Mouse (Mus musculus): ENCODE data around the gene 1600012H06Rik. TPM values are rescaled to one million over a fixed set of nuclear protein-coding genes. Genes with fewer than 3 reads are reported as not detected.
"Not testable (repeated sequence)": the region's sequence is repeated elsewhere in the genome, so short reads cannot be mapped to it uniquely, and the experiment has no call there.

The 1600012H06Rik gene
- polyA plus RNA-seq, 1 experiment from 2014 or later, result 29.2 TPM

DNA sequence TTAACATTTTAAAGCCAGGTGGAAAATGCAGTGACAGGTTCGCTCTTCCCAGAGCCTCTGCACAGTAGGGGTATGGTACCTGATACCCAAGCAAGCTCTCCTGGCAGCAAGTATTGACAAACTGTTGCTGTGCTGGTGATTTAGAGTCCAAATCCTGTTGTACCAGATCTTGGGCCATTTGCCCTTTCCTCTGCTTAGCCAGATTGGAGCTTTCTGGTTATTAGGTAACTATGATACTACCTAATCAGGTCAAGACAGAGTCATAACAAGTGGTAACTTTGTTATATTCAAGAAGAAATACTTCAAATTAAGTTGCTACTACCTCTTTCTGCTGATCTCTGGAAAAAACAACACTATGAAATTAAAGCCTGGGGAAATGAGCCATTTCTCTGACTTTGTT is 1.6 kb downstream of the 1600012H06Rik start:
- Histone ChIP-seq H3K9ac (no peak overlapping the region), H3K9me3 (no peaks in the 10 kb centered on the region), H3K27ac (replicated peaks) (no peak overlapping the region), H3K36me3 (peaks cover 42% of the 10 kb centered on the region), H3K4me1 (peaks cover 26% of the 10 kb centered on the region), H3K4me2 (peak overlapping the region; percentile 90), H3K27me3 (replicated peaks) (no peaks in the 10 kb centered on the region), H3K4me3 (peak overlapping the region; percentile 76; the same call in 1 of the 2 replicates)
- ATAC-seq (ENCODE audit: extremely low read depth, insufficient number of reproducible peaks, low FRiP score, low TSS enrichment), result no peak
- WGBS, result 81% methylated on average over 1 of the region's 1 CpGs

- Histone ChIP-seq H3K9ac (no peak overlapping the region), H3K9me3 (no peaks in the 10 kb centered on the region), H3K4me1 (peaks cover 12% of the 10 kb centered on the region), H3K4me2 (no peak overlapping the region), H3K27ac (replicated peaks) (no peak overlapping the region), H3K27me3 (replicated peaks) (no peaks in the 10 kb centered on the region), H3K4me3 (no peak overlapping the region), H3K36me3 (peaks cover 86% of the 10 kb centered on the region)
- 83% methylated on average over 7 of the region's 7 CpGs for WGBS
- ATAC-seq (ENCODE audit: extremely low read depth, insufficient number of reproducible peaks, low FRiP score, low TSS enrichment), result no peak
Observed at GRCm38 (mm10) chr17:14949161-14949827, 6.3 kb downstream of the 1600012H06Rik start.

GRCm38 (mm10) chr17:14953452-14953851 is 10.5 kb downstream of the 1600012H06Rik start:
- ATAC-seq (ENCODE audit: extremely low read depth, insufficient number of reproducible peaks, low FRiP score, low TSS enrichment), result no peak
- H3K36me3 ChIP-seq, result peaks cover 69% of the 10 kb centered on the region
- no peak overlapping the region for H3K4me3 ChIP-seq
- H3K27ac ChIP-seq (replicated peaks), result no peak overlapping the region
- H3K9me3 ChIP-seq, result no peaks in the 10 kb centered on the region
- 81% methylated on average over 8 of the region's 8 CpGs for WGBS
- H3K9ac ChIP-seq, result no peak overlapping the region
- no peak overlapping the region for H3K4me2 ChIP-seq
- H3K4me1 ChIP-seq, result no peaks in the 10 kb centered on the region
- no peaks in the 10 kb centered on the region for H3K27me3 ChIP-seq (replicated peaks)

- H3K27me3 ChIP-seq (replicated peaks), result no peaks in the 10 kb centered on the region
- no peak overlapping the region for H3K9ac ChIP-seq
- H3K27ac ChIP-seq (replicated peaks), result no peak overlapping the region
- ATAC-seq (ENCODE audit: extremely low read depth, insufficient number of reproducible peaks, low FRiP score, low TSS enrichment), result no peak
- 83% methylated on average over 5 of the region's 5 CpGs for WGBS
- peaks cover 14% of the 10 kb centered on the region for H3K4me1 ChIP-seq
- H3K36me3 ChIP-seq, result peaks cover 24% of the 10 kb centered on the region
- H3K4me3 ChIP-seq, result no peak overlapping the region
- no peak overlapping the region for H3K4me2 ChIP-seq
- no peaks in the 10 kb centered on the region for H3K9me3 ChIP-seq
Observed at GRCm38 (mm10) chr17:14958686-14959327, 15.8 kb downstream of the 1600012H06Rik start.

GRCm38 (mm10) chr17:14959979-14960378 is 17.0 kb downstream of the 1600012H06Rik start:
- Histone ChIP-seq H3K27ac (replicated peaks) (no peak overlapping the region), H3K27me3 (replicated peaks) (no peaks in the 10 kb centered on the region), H3K4me2 (peak overlapping the region; percentile 95), H3K9ac (peak overlapping the region; percentile 73), H3K4me1 (peaks cover 14% of the 10 kb centered on the region), H3K9me3 (no peaks in the 10 kb centered on the region), H3K4me3 (peak overlapping the region; percentile 76), H3K36me3 (peaks cover 14% of the 10 kb centered on the region)
- ATAC-seq (ENCODE audit: extremely low read depth, insufficient number of reproducible peaks, low FRiP score, low TSS enrichment), result no peak
- 33% methylated on average over 3 of the region's 3 CpGs for WGBS

- no peaks in the 10 kb centered on the region for H3K27me3 ChIP-seq (replicated peaks)
- peaks cover 13% of the 10 kb centered on the region for H3K36me3 ChIP-seq
- peaks cover 14% of the 10 kb centered on the region for H3K4me1 ChIP-seq
- peak overlapping the region; percentile 76 for H3K4me3 ChIP-seq
- under 1% methylated on average over 19 of the region's 23 CpGs for WGBS
- H3K9me3 ChIP-seq, result no peaks in the 10 kb centered on the region
- peak overlapping the region; percentile 94 for H3K9ac ChIP-seq
- peak overlapping the region; percentile 95 for H3K4me2 ChIP-seq
- no peak for ATAC-seq (ENCODE audit: extremely low read depth, insufficient number of reproducible peaks, low FRiP score, low TSS enrichment)
- peak overlapping the region; percentile 70; the same call in 1 of the 2 replicates for H3K27ac ChIP-seq (replicated peaks)
Observed at GRCm38 (mm10) chr17:14960520-14960919, 17.5 kb downstream of the 1600012H06Rik start.

GRCm38 (mm10) chr17:14960951-14961556 is 18.1 kb downstream of the 1600012H06Rik start, which contains the start of gene Phf10:
Gene Phf10 (minus strand): TSS chr17:14961273.
- under 1% methylated on average over 23 of the region's 100 CpGs for WGBS
- peak; percentile 82 for ATAC-seq (ENCODE audit: extremely low read depth, insufficient number of reproducible peaks, low FRiP score, low TSS enrichment)
- peak within 1 kb of the TSS; percentile 70; the same call in 1 of the 2 replicates for H3K27ac ChIP-seq (replicated peaks)

DNA sequence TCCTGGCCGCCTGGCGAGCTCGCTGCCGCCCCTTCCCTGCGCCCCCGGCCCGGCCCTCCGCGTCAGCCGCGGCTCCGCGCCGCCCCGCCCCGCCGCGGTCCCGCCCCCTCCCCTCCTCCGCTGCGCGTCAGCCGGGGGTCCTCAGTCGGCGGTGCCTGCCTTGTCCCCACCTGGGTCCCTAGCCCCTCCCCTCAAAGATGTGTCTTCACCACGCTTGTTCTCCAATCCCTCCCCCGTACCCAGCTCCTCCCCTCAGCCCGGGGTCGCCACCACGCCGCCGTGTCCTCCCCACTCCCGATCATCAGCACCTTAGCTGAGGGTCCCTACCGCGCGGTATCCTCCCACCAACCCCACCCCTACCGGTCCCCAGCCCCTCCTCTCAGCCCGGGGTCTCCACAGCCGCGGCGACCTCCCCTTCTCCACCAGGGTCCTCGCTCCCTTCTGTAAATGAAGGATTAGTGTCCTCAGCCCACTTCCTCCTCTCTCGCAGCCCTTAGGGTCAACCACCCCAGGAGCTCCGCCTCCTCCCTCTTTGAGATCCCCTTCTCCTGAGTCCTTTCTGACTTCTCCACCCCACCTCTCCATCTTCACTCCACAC is 18.7 kb downstream of the 1600012H06Rik start:
- not testable (repeated sequence) for H3K27me3 ChIP-seq (replicated peaks); H3K4me3 ChIP-seq; H3K4me2 ChIP-seq; H3K27ac ChIP-seq (replicated peaks); H3K9me3 ChIP-seq; H3K9ac ChIP-seq
- H3K36me3 ChIP-seq, result peaks cover 13% of the 10 kb centered on the region
- peak; percentile 79 for ATAC-seq (ENCODE audit: extremely low read depth, insufficient number of reproducible peaks, low FRiP score, low TSS enrichment)
- peaks cover 14% of the 10 kb centered on the region for H3K4me1 ChIP-seq
- WGBS, result no CpG with 5 or more reads among the region's 44 CpGs

More at GRCm38 (mm10) chr17:14960951-14961556, 18.1 kb downstream of the 1600012H06Rik start, which contains the start of gene Phf10:
- H3K9me3 ChIP-seq; H3K27me3 ChIP-seq (replicated peaks): not testable (repeated sequence)
- Histone ChIP-seq H3K9ac (peak within 1 kb of the TSS; percentile 94), H3K4me1 (peaks cover 14% of the 10 kb centered on the region), H3K36me3 (peaks cover 13% of the 10 kb centered on the region), H3K4me3 (peak within 1 kb of the TSS; percentile 76), H3K4me2 (peak within 1 kb of the TSS; percentile 95)

- H3K4me3 ChIP-seq; ATAC-seq (ENCODE audit: extremely low read depth, insufficient number of reproducible peaks, low FRiP score, low TSS enrichment); H3K9me3 ChIP-seq; H3K36me3 ChIP-seq; H3K27ac ChIP-seq (replicated peaks); H3K4me1 ChIP-seq; H3K4me2 ChIP-seq; H3K9ac ChIP-seq; H3K27me3 ChIP-seq (replicated peaks): not testable (repeated sequence)
- WGBS, result no CpG with 5 or more reads among the region's 6 CpGs
Observed at GRCm38 (mm10) chr17:14968373-14968913, 25.5 kb downstream of the 1600012H06Rik start.

- 2% methylated on average over 4 of the region's 7 CpGs for WGBS
Observed at GRCm38 (mm10) chr17:14977718-14978361, 34.9 kb downstream of the 1600012H06Rik start.

More at GRCm38 (mm10) chr17:14977718-14978361, 34.9 kb downstream of the 1600012H06Rik start:
- H3K36me3 ChIP-seq; H3K9ac ChIP-seq; H3K4me1 ChIP-seq; H3K27ac ChIP-seq (replicated peaks); H3K27me3 ChIP-seq (replicated peaks); H3K9me3 ChIP-seq; ATAC-seq (ENCODE audit: extremely low read depth, insufficient number of reproducible peaks, low FRiP score, low TSS enrichment): not testable (repeated sequence)
- peak overlapping the region; percentile 31 for H3K4me3 ChIP-seq
- H3K4me2 ChIP-seq, result peak overlapping the region; percentile 53

Measured in heart, embryonic 13.5 days (tissue).